Mouse (Mus musculus) stomach, embryonic 15.5 days (tissue): ENCODE data around the gene 9130023H24Rik. TPM values are rescaled to one million over a fixed set of nuclear protein-coding genes. Genes with fewer than 3 reads are reported as not detected.

Experiments used
- ATAC-seq: fragments of 200-750 bp; cut with Nextera tagmentation; 2 replicates; pipeline ENCODE4 v1.8.0; 2017; ENCODE audit warnings: low read depth, moderate number of reproducible peaks, moderate TSS enrichment; ENCODE audit not compliant: insufficient read depth, low FRiP score
- H3K27ac ChIP-seq: fragments of 300-500 bp; sonication (generic); 2 replicates; pipeline ENCODE4 v1.5.1; 2015; ENCODE audit warnings: mild to moderate bottlenecking, inconsistent platforms
- H3K27me3 ChIP-seq: fragments of 300-500 bp; sonication (generic); replicated peaks from 2 replicates; pipeline ENCODE4 v1.6.1; 2015; ENCODE audit warnings: inconsistent platforms
- H3K36me3 ChIP-seq: fragments of 300-500 bp; sonication (generic); 2 replicates; pipeline ENCODE4 v1.6.1; 2015; ENCODE audit warnings: inconsistent platforms
- H3K4me1 ChIP-seq: fragments of 300-500 bp; sonication (generic); 2 replicates; pipeline ENCODE4 v1.6.1; 2015; ENCODE audit warnings: inconsistent platforms
- H3K4me2 ChIP-seq: fragments of 300-500 bp; sonication (generic); 2 replicates; pipeline ENCODE4 v1.6.1; 2015; ENCODE audit warnings: mild to moderate bottlenecking, inconsistent platforms
- H3K4me3 ChIP-seq: fragments of 300-500 bp; sonication (generic); replicated peaks from 2 replicates; pipeline ENCODE4 v1.5.1; 2015; ENCODE audit warnings: inconsistent platforms
- H3K9ac ChIP-seq: fragments of 300-500 bp; sonication (generic); 2 replicates; pipeline ENCODE4 v1.6.1; 2015; ENCODE audit warnings: inconsistent platforms
- H3K9me3 ChIP-seq: fragments of 300-500 bp; sonication (generic); 2 replicates; pipeline ENCODE4 v1.6.1; 2016; ENCODE audit warnings: inconsistent platforms
- WGBS: fragments of 180-500 bp; shearing (Covaris S2); methylation state at CpG from one replicate; pipeline ENCODE4 v1.1.7; 2015; 5-methylcytosine and 5-hydroxymethylcytosine counted together
- polyA plus RNA-seq: library from polyadenylated mRNA; unstranded; fragments of >200 nt; fragmentation: Nextera tagmentation; extraction: Ambion mirVana; gene quantifications from 2 replicates; pipeline ENCODE4 v1.2.1, GENCODE M21; 2015

The 9130023H24Rik gene
- polyA plus RNA-seq, 1 experiment from 2014 or later: 6.1 TPM

DNA sequence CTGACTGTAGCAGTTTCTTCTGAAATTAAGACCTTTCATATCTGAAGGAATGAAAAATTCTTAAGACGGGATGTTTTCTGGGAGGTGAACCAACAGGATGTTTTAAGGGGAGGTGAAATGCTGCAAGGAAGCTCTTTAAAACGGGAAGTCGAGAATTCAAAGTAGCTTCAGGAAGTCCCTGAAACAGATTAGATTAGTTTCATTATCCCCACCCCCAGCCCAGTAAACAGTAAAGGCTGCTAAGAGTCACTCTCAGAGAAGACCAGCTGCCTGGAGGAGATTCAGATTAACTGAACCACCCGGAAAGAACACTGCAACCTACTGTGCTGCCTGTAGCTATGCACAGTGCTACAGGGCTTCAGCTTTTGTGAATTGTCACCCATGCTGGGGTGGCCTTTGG is 17.9 kb downstream of the 9130023H24Rik start:
- Histone ChIP-seq H3K4me1 (no peaks in the 10 kb centered on the region), H3K27ac (no peak overlapping the region), H3K4me2 (no peak overlapping the region), H3K9me3 (no peaks in the 10 kb centered on the region), H3K27me3 (no peaks in the 10 kb centered on the region), H3K36me3 (no peaks in the 10 kb centered on the region), H3K9ac (no peak overlapping the region), H3K4me3 (no peak overlapping the region)
- no peak for ATAC-seq
- 77% methylated on average over 4 of the region's 4 CpGs for WGBS

DNA sequence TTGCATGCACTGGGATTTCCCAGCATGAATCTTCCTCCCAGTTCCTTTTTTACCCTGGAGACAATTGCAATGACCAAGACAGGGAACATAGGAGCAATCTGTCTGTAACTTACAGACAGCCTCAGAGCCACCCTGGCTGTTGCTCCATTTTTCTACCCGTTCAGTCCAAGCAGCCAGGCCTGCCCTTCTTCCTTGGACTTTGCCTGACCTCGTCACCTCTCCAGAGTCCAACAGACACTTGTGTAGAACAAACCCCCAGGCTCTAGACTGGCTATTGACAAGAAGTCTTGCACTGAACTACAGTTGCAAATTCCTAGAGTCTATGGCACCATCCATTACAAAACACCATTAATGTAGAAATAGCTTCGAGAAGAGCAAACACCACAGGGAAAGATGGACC is 28.0 kb downstream of the 9130023H24Rik start:
- no peak overlapping the region for H3K4me2 ChIP-seq
- WGBS: 32% methylated on average over 3 of the region's 3 CpGs
- H3K4me3 ChIP-seq: no peak overlapping the region
- ATAC-seq: no peak
- H3K36me3 ChIP-seq: no peaks in the 10 kb centered on the region
- H3K9ac ChIP-seq: no peak overlapping the region
- H3K27me3 ChIP-seq: no peaks in the 10 kb centered on the region
- H3K27ac ChIP-seq: no peak overlapping the region
- no peaks in the 10 kb centered on the region for H3K9me3 ChIP-seq
- no peaks in the 10 kb centered on the region for H3K4me1 ChIP-seq

DNA sequence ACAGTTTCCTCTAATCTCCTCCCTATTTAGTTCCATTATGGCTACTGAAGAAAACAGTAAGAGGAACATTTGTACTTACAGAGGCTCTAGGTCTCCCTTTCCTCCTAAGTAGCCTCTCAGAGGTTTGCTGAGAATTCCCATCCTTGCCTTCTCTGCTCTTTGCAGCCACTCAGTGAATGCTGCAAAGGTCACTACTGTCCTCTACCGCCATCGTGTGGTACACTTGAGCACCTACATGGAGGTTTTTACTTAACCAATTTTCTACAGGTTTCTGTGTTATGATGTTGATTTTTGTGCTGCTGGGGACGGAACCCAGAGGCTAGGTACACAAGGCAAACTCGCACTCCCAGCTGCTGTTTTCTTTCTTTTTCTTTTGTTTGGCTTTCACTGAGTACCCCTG is 29.6 kb downstream of the 9130023H24Rik start:
- H3K9ac ChIP-seq: no peak overlapping the region
- H3K27me3 ChIP-seq: no peaks in the 10 kb centered on the region
- no peak overlapping the region for H3K27ac ChIP-seq
- H3K4me3 ChIP-seq: no peak overlapping the region
- no peaks in the 10 kb centered on the region for H3K36me3 ChIP-seq
- WGBS: 7% methylated on average over 4 of the region's 4 CpGs
- no peak overlapping the region for H3K4me2 ChIP-seq
- no peaks in the 10 kb centered on the region for H3K9me3 ChIP-seq
- H3K4me1 ChIP-seq: no peaks in the 10 kb centered on the region
- no peak for ATAC-seq

DNA sequence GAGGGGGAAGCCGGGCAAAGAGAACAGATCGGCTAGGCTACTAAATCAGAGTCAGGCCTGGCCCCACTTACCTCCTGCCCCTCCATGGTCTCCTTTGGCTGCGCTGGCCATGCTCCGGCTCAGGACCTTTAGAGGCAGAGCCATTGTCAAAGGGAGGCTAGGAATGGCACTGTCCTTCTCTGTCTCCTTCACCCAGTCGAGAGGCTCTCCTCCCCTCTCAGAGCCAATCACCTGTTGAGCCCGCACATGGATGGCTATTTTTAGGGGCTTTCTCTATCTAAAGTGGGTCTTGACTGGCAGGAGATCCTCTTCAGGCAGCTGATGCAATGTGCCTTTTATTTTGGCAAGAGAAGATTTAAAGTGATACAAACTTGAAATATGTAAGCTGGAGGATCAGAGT is 31.7 kb downstream of the 9130023H24Rik start, which contains the start of gene Cox6a2:
TSS of gene Cox6a2 (minus strand) at position 236 of the 400 bp plus-strand sequence.
- Histone ChIP-seq H3K4me1 (no peaks in the 10 kb centered on the region), H3K4me3 (no peak within 1 kb of the TSS), H3K27me3 (no peaks in the 10 kb centered on the region), H3K36me3 (no peaks in the 10 kb centered on the region), H3K4me2 (no peak within 1 kb of the TSS), H3K9me3 (no peaks in the 10 kb centered on the region), H3K27ac (no peak within 1 kb of the TSS), H3K9ac (no peak within 1 kb of the TSS)
- 75% methylated on average over 6 of the region's 6 CpGs for WGBS
- ATAC-seq: no peak

DNA sequence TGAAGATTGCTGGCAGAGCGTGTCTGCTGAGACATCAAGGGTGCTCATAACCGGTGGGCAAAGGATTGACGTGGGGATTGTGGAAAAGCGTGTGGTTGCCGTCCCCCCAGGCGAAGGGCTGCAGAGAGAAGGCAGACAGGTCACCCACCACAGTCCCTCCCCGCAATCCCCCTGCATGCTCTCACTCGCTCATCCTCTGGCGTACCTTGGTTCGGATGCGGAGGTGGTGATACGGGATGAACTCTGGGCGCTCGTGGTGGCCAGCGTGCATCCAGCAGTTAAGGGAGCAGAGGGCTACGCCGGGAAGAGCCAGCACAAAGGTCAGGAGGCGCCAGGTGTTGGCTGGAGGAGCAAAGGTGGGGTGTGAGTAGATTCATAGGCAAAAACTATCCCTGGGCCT is 32.1 kb downstream of the 9130023H24Rik start:
- Histone ChIP-seq H3K4me3 (no peak overlapping the region), H3K27ac (no peak overlapping the region), H3K27me3 (no peaks in the 10 kb centered on the region), H3K9ac (no peak overlapping the region), H3K4me2 (no peak overlapping the region), H3K9me3 (no peaks in the 10 kb centered on the region), H3K36me3 (no peaks in the 10 kb centered on the region), H3K4me1 (no peaks in the 10 kb centered on the region)
- ATAC-seq: no peak
- 84% methylated on average over 18 of the region's 18 CpGs for WGBS

DNA sequence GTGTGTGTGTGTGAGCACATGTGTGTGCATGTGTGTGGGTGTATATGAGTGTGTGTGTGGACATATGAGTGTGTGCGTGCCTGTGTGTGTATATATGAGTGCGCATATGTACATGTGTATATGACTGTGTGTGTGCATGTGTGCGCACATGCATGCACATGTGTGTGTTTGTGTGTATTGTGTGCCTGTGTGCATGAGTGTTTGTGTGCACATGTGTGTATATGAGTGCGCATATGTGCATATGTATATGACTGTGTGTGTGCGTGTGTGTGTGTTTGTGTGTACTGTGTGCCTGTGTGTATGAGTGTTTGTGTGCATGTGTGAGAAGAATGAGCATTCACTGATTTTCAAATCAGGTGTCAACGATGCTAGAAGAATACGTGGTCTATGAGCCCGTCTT is 33.7 kb downstream of the 9130023H24Rik start:
- H3K36me3 ChIP-seq: no peaks in the 10 kb centered on the region
- H3K4me3 ChIP-seq: no peak overlapping the region
- no peaks in the 10 kb centered on the region for H3K4me1 ChIP-seq
- no peak overlapping the region for H3K4me2 ChIP-seq
- ATAC-seq: no peak
- no peaks in the 10 kb centered on the region for H3K27me3 ChIP-seq
- no peaks in the 10 kb centered on the region for H3K9me3 ChIP-seq
- 90% methylated on average over 8 of the region's 8 CpGs for WGBS
- H3K27ac ChIP-seq: no peak overlapping the region
- no peak overlapping the region for H3K9ac ChIP-seq

DNA sequence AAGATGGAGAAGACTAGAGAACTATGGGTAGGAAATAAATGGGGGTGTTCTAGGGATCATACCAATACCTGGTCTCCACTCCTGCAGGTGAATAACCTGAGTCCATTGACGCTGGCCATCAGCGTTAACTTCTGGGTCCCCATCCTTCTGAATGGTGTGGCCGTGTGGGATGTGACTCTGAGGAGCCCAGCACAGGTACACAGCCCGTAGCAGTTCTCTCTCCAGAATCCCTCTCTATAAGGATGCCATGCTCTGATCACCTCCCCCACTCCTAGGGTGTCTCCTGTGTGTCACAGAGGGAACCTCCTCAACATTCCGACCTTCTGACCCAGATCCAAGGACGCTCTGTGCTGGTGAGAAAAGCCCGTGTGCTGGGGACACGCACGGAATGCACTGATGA is 34.8 kb downstream of the 9130023H24Rik start:
- no peaks in the 10 kb centered on the region for H3K4me1 ChIP-seq
- no peak for ATAC-seq
- 69% methylated on average over 9 of the region's 9 CpGs for WGBS
- H3K36me3 ChIP-seq: no peaks in the 10 kb centered on the region
- H3K27me3 ChIP-seq: no peaks in the 10 kb centered on the region
- H3K4me3 ChIP-seq: no peak overlapping the region
- H3K9ac ChIP-seq: no peak overlapping the region
- no peak overlapping the region for H3K27ac ChIP-seq
- no peak overlapping the region for H3K4me2 ChIP-seq
- H3K9me3 ChIP-seq: no peaks in the 10 kb centered on the region

DNA sequence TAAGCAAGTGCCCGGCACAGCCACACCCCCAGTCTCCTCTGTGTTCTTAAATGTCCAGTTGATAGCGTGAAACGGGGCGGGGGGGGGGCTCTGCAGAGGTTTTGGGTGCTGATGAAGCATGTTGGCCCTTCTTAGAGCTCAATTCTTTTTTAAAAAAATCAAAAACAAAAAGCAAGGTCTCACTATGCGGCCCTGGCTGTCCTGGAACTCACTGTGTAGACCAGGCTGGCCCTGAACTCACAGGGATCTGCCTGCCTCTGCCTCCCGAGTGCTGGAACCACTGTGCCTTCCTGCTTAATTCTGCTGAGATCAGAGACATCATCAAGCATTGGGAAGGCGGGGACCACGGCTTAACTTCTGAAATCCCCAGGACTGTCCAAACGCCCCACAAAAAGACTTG is 36.2 kb downstream of the 9130023H24Rik start:
- no peaks in the 10 kb centered on the region for H3K9me3 ChIP-seq
- no peaks in the 10 kb centered on the region for H3K36me3 ChIP-seq
- no peak overlapping the region for H3K9ac ChIP-seq
- H3K4me3 ChIP-seq: no peak overlapping the region
- ATAC-seq: no peak
- H3K4me1 ChIP-seq: no peaks in the 10 kb centered on the region
- no peak overlapping the region for H3K4me2 ChIP-seq
- no peaks in the 10 kb centered on the region for H3K27me3 ChIP-seq
- 86% methylated on average over 9 of the region's 9 CpGs for WGBS
- no peak overlapping the region for H3K27ac ChIP-seq

Other genes with a start within 250 kb of the 9130023H24Rik start
- gene Pycard, start 244.2 kb downstream of the 9130023H24Rik start, polyA plus RNA-seq: 177 and 185 TPM in 2 replicates
- gene Trim72, start 234.1 kb downstream of the 9130023H24Rik start, polyA plus RNA-seq: 0.09 and 0.41 TPM in 2 replicates
- gene Itgam, start 175.4 kb downstream of the 9130023H24Rik start, polyA plus RNA-seq: 3.5 and 3.6 TPM in 2 replicates
- gene Gm49368, start 175.3 kb downstream of the 9130023H24Rik start, polyA plus RNA-seq: not detected in 2 replicates
- gene Itgax, start 108.5 kb downstream of the 9130023H24Rik start, polyA plus RNA-seq: 0.22 and 0.40 TPM in 2 replicates
- gene Itgad, start 83.7 kb downstream of the 9130023H24Rik start, polyA plus RNA-seq: not detected in 2 replicates
- gene Cox6a2, start 31.6 kb downstream of the 9130023H24Rik start, polyA plus RNA-seq: 1.0 and 2.4 TPM in 2 replicates
- gene Armc5, start 689 bp downstream of the 9130023H24Rik start, polyA plus RNA-seq: 18.2 and 19.9 TPM in 2 replicates
- 184 and 204 TPM in 2 replicates for gene Tgfb1i1, start 8.8 kb upstream of the 9130023H24Rik start, polyA plus RNA-seq
- gene Slc5a2, start 27.6 kb upstream of the 9130023H24Rik start, polyA plus RNA-seq: 0.57 and 1.1 TPM in 2 replicates
- gene BC017158, start 60.1 kb upstream of the 9130023H24Rik start, polyA plus RNA-seq: 34.7 and 40.3 TPM in 2 replicates
- gene Rgs10, start 180.7 kb upstream of the 9130023H24Rik start, polyA plus RNA-seq: 25.7 and 27.9 TPM in 2 replicates
- 26.8 and 28.5 TPM in 2 replicates for gene Tial1, start 223.7 kb upstream of the 9130023H24Rik start, polyA plus RNA-seq